Mouse (Mus musculus): Measurements from ENCODE around the gene Crip2. TPM values are rescaled to one million over a fixed set of nuclear protein-coding genes. Genes with fewer than 3 reads are reported as not detected.
A peak's percentile ranks its signal among the peaks of the same experiment; 100 is the strongest.

Gene Crip2
- polyA plus RNA-seq, 1 experiment from 2014 or later: 369 TPM

DNA sequence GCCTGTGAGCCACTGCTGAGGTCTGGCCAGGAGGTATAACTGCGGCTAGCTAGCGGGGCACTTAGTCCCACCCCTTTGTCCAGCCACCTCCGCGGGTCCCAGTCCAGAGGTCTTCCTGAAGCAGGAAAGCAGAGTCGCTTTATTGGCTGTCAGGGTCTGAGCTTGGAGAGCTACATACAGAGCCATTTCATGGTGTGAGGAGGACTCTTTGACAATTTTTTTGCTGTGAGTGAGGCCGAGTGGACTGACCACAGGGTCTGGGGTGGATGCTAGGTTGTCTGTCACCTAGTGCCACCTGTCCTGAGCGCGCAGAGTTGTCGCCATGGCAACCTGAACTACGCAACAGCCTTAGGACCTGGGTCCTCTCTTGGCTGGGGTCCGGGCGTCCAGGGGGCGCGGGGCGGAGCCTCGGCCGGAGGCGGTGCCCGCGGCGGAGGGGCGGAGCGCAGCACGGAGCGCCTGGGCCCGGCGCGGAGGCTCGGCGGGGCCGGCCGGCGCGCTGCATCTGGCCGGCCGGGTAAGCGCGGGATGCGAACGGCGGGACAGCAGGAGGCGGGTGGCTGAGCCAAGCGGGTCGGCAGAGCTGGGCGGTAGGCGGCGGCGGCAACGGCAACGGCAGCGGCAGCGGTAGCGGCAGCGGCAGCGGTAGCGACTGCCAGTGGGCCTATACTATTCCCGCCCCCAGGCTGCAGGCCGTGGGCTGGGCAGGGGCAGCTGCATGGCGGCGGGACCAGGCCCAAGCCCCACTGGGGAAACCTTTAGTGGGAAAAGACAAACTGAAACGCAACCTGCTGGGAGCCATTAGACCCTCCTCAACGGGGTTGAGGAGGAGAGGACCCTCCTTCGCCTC is 45.6 kb downstream of the Crip2 start, which contains the start of gene Tmem121:
Gene Tmem121, plus strand, starts transcription at position 489 of the 850 bp plus-strand sequence.
- Histone ChIP-seq H3K36me3 (ENCODE audit: control insufficient read depth, insufficient read depth, low read length) (peaks cover 14% of the 10 kb centered on the region), H3K27ac (ENCODE audit: low read length) (peak within 1 kb of the TSS; percentile 58), H3K9ac (ENCODE audit: low read depth, low read length) (peak within 1 kb of the TSS; percentile 89), H3K27me3 (ENCODE audit: control insufficient read depth, insufficient read depth, low read depth, low read length) (no peaks in the 10 kb centered on the region), H3K4me3 (ENCODE audit: low read depth, low read length) (peak within 1 kb of the TSS; percentile 77), H3K9me3 (replicated peaks; ENCODE audit: control insufficient read depth, low read length, poor library complexity, severe bottlenecking) (no peaks in the 10 kb centered on the region), H3K4me2 (ENCODE audit: low read length) (peak within 1 kb of the TSS; percentile 80), H3K4me1 (ENCODE audit: control insufficient read depth, insufficient read depth, low read length) (peaks cover 15% of the 10 kb centered on the region)
- peak; percentile 52 for ATAC-seq
- WGBS: under 1% methylated on average over 58 of the region's 63 CpGs

DNA sequence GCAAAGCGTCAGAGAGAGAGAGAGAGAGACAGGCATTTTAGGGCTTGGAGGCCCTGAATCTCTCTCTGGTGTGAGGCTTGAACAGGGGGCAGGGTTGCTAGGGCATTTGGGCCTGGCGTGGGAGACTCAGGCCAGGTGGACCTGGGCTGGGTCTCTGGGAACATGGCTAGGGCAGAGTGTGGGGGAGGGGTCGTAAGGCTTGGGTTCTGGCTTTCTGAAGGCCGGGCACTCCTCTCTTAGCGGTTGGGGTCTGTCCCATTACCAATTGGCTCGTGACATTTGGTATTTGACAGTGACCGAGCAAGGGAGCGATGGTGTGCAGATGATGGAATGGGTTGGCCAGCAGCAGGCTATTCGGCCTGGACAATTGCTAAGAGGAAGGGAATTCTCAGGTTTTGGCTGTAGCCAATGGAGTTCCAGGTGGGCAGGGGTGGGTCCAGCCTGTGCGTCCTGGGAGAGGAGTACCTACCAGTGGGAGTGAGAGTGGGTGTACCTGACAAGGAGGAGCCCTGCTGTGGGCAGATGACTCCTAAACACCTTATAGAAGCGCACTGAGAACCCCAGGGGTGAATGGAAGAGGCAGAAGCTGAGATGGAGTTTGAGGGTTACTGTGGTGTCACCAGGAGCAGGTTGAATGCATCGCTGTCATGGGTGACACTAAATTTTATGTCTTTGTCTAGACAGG is 46.4 kb downstream of the Crip2 start:
- no peaks in the 10 kb centered on the region for H3K27me3 ChIP-seq (ENCODE audit: control insufficient read depth, insufficient read depth, low read depth, low read length)
- H3K4me1 ChIP-seq (ENCODE audit: control insufficient read depth, insufficient read depth, low read length): peaks cover 15% of the 10 kb centered on the region
- no peaks in the 10 kb centered on the region for H3K9me3 ChIP-seq (replicated peaks; ENCODE audit: control insufficient read depth, low read length, poor library complexity, severe bottlenecking)
- H3K9ac ChIP-seq (ENCODE audit: low read depth, low read length): peak overlapping the region; percentile 89
- H3K27ac ChIP-seq (ENCODE audit: low read length): peak overlapping the region; percentile 58; the same call in 1 of the 2 replicates
- ATAC-seq: 0 out of 2 replicates have a peak, but pooled peaks have one; percentile 2
- WGBS: 38% methylated on average over 12 of the region's 12 CpGs
- peak overlapping the region; percentile 77 for H3K4me3 ChIP-seq (ENCODE audit: low read depth, low read length)
- peaks cover 17% of the 10 kb centered on the region for H3K36me3 ChIP-seq (ENCODE audit: control insufficient read depth, insufficient read depth, low read length)
- H3K4me2 ChIP-seq (ENCODE audit: low read length): peak overlapping the region; percentile 80

GRCm38 (mm10) chr12:113187011-113187375 is 47.0 kb downstream of the Crip2 start:
- Histone ChIP-seq H3K9ac (ENCODE audit: low read depth, low read length) (peak overlapping the region; percentile 89), H3K4me1 (ENCODE audit: control insufficient read depth, insufficient read depth, low read length) (peaks cover 15% of the 10 kb centered on the region), H3K4me2 (ENCODE audit: low read length) (peak overlapping the region; percentile 80), H3K27me3 (ENCODE audit: control insufficient read depth, insufficient read depth, low read depth, low read length) (no peaks in the 10 kb centered on the region), H3K9me3 (replicated peaks; ENCODE audit: control insufficient read depth, low read length, poor library complexity, severe bottlenecking) (no peaks in the 10 kb centered on the region), H3K27ac (ENCODE audit: low read length) (no peak overlapping the region), H3K4me3 (ENCODE audit: low read depth, low read length) (peak overlapping the region; percentile 77), H3K36me3 (ENCODE audit: control insufficient read depth, insufficient read depth, low read length) (peaks cover 21% of the 10 kb centered on the region)
- 48% methylated on average over 4 of the region's 4 CpGs for WGBS
- no peak for ATAC-seq

DNA sequence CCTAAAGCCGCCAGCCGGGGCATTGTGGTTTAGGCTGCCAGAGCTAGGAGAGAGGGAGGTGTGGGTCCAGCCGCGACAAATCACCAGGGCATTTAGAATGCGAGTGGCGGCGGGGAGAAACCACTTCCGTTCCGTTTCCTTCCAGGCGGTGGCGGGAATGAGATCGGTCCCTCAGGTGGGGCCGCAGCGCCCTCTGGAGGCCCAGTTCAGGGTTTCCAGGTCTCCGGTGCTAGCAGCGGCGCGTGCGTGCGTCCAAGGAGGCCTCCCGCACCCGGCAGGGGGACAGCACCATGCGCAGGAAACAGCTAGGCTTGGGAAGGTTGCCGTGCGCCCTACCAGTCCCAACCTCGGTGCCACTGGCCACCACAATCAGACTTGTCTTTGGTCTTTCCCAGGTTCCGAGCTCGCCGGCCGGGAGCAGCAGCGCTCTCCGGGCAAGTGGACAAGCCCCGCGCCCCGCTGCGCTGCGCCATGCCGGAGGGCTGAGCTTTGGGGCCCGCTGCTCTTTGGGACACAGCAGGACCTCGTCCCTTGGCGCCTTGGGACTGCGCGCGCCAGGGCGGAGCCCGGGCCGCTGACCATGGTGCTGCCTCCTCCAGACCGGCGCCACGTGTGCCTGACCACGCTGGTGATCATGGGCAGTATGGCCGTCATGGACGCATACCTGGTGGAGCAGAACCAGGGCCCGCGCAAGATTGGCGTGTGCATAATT is 47.7 kb downstream of the Crip2 start:
- Histone ChIP-seq H3K4me2 (ENCODE audit: low read length) (peak overlapping the region; percentile 80), H3K4me3 (ENCODE audit: low read depth, low read length) (peak overlapping the region; percentile 77), H3K4me1 (ENCODE audit: control insufficient read depth, insufficient read depth, low read length) (peaks cover 15% of the 10 kb centered on the region), H3K9me3 (replicated peaks; ENCODE audit: control insufficient read depth, low read length, poor library complexity, severe bottlenecking) (no peaks in the 10 kb centered on the region), H3K36me3 (ENCODE audit: control insufficient read depth, insufficient read depth, low read length) (peaks cover 26% of the 10 kb centered on the region), H3K27me3 (ENCODE audit: control insufficient read depth, insufficient read depth, low read depth, low read length) (no peaks in the 10 kb centered on the region), H3K27ac (ENCODE audit: low read length) (no peak overlapping the region), H3K9ac (ENCODE audit: low read depth, low read length) (peak overlapping the region; percentile 89)
- WGBS: 2% methylated on average over 56 of the region's 56 CpGs
- peak; percentile 40 for ATAC-seq

DNA sequence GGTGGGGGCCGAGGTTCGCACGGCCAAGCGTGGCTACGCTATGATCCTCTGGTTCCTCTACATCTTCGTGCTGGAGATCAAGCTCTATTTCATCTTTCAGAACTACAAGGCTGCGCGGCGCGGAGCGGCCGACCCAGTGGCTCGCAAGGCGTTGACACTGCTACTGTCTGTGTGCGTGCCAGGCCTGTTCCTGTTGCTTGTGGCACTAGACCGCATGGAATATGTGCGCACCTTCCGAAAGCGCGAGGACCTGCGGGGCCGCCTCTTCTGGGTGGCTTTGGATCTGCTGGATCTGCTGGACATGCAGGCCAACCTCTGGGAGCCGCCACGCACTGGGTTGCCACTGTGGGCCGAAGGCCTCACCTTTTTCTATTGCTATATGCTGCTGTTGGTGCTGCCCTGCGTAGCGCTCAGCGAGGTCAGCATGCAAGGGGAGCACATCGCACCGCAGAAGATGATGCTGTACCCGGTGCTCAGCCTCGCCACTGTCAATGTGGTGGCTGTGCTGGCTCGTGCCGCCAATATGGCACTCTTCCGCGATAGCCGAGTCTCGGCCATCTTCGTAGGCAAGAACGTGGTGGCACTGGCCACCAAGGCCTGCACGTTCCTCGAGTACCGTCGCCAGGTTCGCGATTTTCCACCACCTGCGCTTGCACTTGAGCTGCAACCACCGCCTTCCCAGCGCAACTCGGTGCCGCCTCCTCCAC is 48.5 kb downstream of the Crip2 start:
- Histone ChIP-seq H3K4me1 (ENCODE audit: control insufficient read depth, insufficient read depth, low read length) (peaks cover 15% of the 10 kb centered on the region), H3K4me2 (ENCODE audit: low read length) (peak overlapping the region; percentile 80), H3K27me3 (ENCODE audit: control insufficient read depth, insufficient read depth, low read depth, low read length) (no peaks in the 10 kb centered on the region), H3K36me3 (ENCODE audit: control insufficient read depth, insufficient read depth, low read length) (peaks cover 26% of the 10 kb centered on the region), H3K4me3 (ENCODE audit: low read depth, low read length) (peak overlapping the region; percentile 77), H3K9ac (ENCODE audit: low read depth, low read length) (no peak overlapping the region; the same call in 1 of the 2 replicates), H3K9me3 (replicated peaks; ENCODE audit: control insufficient read depth, low read length, poor library complexity, severe bottlenecking) (no peaks in the 10 kb centered on the region), H3K27ac (ENCODE audit: low read length) (no peak overlapping the region)
- 88% methylated on average over 47 of the region's 51 CpGs for WGBS
- ATAC-seq: peak; percentile 4; the same call in 1 of the 2 replicates

DNA sequence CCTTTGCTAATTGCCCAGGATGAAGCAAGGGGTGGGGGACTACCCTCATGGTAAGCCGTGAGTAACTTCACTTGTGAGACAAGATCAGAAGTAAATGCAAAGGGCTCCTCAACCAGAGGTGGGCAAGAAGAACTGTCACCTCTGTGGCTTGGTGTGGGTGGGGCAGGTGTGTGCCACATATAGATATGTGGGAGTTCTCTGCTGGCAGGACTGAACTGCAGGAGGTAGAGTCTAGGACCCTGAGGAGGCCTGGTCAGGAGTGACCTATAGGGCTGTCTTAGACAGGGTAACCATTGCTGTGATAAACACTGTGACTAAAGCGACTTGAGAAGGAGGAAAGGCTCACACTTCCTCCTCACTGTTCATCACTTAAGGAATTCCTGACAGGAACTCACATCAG is 53.4 kb downstream of the Crip2 start:
- Histone ChIP-seq H3K9ac (ENCODE audit: low read depth, low read length) (no peak overlapping the region), H3K27me3 (ENCODE audit: control insufficient read depth, insufficient read depth, low read depth, low read length) (no peaks in the 10 kb centered on the region), H3K4me3 (ENCODE audit: low read depth, low read length) (no peak overlapping the region), H3K4me2 (ENCODE audit: low read length) (no peak overlapping the region), H3K27ac (ENCODE audit: low read length) (no peak overlapping the region), H3K9me3 (replicated peaks; ENCODE audit: control insufficient read depth, low read length, poor library complexity, severe bottlenecking) (0 out of 2 replicates have a peak, but pooled peaks cover 3% of the 10 kb centered on the region), H3K4me1 (ENCODE audit: control insufficient read depth, insufficient read depth, low read length) (no peaks in the 10 kb centered on the region), H3K36me3 (ENCODE audit: control insufficient read depth, insufficient read depth, low read length) (peaks cover 23% of the 10 kb centered on the region)
- no peak for ATAC-seq
- 78% methylated on average over 2 of the region's 2 CpGs for WGBS

Other genes with a start within 250 kb of the Crip2 start
- 10.4 and 14.8 TPM in 2 replicates for gene Jag2, start 210.5 kb upstream of the Crip2 start, polyA plus RNA-seq (2015; fragmentation: Nextera tagmentation; extraction: Ambion mirVana)
- gene Nudt14, start 198.1 kb upstream of the Crip2 start, polyA plus RNA-seq (2015; fragmentation: Nextera tagmentation; extraction: Ambion mirVana): 48.0 and 53.1 TPM in 2 replicates
- 55.5 and 58.8 TPM in 2 replicates for gene Btbd6, start 163.8 kb upstream of the Crip2 start, polyA plus RNA-seq (2015; fragmentation: Nextera tagmentation; extraction: Ambion mirVana)
- gene Brf1, start 139.5 kb upstream of the Crip2 start, polyA plus RNA-seq (2015; fragmentation: Nextera tagmentation; extraction: Ambion mirVana): 44.2 and 46.5 TPM in 2 replicates
- 27.6 and 32.3 TPM in 2 replicates for gene Pacs2, start 125.7 kb upstream of the Crip2 start, polyA plus RNA-seq (2015; fragmentation: Nextera tagmentation; extraction: Ambion mirVana)
- not detected in 2 replicates for gene Tex22, start 65.7 kb upstream of the Crip2 start, polyA plus RNA-seq (2015; fragmentation: Nextera tagmentation; extraction: Ambion mirVana)
- 14.4 and 15.9 TPM in 2 replicates for gene Mta1, start 42.0 kb upstream of the Crip2 start, polyA plus RNA-seq (2015; fragmentation: Nextera tagmentation; extraction: Ambion mirVana)
- gene Crip1, start 6.1 kb downstream of the Crip2 start, polyA plus RNA-seq (2015; fragmentation: Nextera tagmentation; extraction: Ambion mirVana): 16.8 and 23.3 TPM in 2 replicates
- gene Tedc1, start 16.2 kb downstream of the Crip2 start, polyA plus RNA-seq (2015; fragmentation: Nextera tagmentation; extraction: Ambion mirVana): 11.0 and 11.4 TPM in 2 replicates
- gene Tmem121, start 45.7 kb downstream of the Crip2 start, polyA plus RNA-seq (2015; fragmentation: Nextera tagmentation; extraction: Ambion mirVana): 47.2 and 50.3 TPM in 2 replicates